Mouse (Mus musculus): Measurements from ENCODE around the gene M1ap.

M1ap gene

DNA sequence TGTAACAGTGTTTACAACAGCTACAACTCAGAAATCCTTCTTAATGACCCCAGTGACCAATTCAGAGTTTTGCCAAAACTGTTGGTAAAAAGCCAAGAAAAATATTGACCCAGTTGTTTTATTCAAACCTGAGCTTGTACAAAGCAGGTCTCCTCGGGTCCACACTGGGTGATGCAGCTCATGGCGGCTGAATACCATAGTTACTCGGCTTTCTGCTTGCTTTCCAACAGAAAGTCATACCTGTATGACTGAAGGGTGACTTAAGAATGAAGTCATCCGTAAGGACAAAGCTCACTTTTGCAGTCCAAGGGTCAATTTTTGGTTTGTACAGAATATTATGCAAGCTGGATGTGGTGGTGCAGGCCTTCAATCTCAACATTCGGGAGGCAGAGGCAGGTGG, 19.1 kb upstream of the M1ap start:
- in situ Hi-C loops (cut with MboI; ENCODE audit: low sequenced_read_pairs), result no loop called here

- in situ Hi-C loops (cut with MboI; ENCODE audit: low sequenced_read_pairs), result no loop called here
Measured at GRCm38 (mm10) chr6:82934616-82935230, 12.0 kb upstream of the M1ap start.

GRCm38 (mm10) chr6:82939167-82939912, 7.4 kb upstream of the M1ap start, which contains the start of gene Sema4f:
TSS of gene Sema4f (minus strand) at chr6:82939769.
- in situ Hi-C loops (cut with MboI; ENCODE audit: low sequenced_read_pairs), result no loop called here

- in situ Hi-C loops (cut with MboI; ENCODE audit: low sequenced_read_pairs), result no loop called here
Measured at GRCm38 (mm10) chr6:82940765-82941164, 5.9 kb upstream of the M1ap start.

DNA sequence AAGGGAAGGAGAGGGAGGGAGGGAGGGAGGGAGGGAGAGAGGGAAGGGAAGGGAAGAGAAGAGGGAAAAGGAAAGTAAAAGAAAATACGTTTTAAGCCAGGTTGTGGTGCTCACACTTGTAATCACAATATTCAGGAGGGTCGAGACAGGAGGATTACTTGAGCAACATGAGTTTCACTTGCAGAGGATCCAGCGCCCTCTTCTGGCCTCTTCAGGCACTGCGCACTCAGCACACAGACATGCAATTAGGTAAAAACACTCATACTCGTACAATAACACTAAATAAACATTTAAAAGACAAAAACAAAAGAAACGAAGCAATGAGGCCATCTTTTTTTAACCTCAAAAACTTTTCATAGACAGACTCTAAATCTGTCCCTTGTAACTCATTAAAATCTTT, 952 bp upstream of the M1ap start:
- in situ Hi-C loops (cut with MboI; ENCODE audit: low sequenced_read_pairs), result no loop called here

DNA sequence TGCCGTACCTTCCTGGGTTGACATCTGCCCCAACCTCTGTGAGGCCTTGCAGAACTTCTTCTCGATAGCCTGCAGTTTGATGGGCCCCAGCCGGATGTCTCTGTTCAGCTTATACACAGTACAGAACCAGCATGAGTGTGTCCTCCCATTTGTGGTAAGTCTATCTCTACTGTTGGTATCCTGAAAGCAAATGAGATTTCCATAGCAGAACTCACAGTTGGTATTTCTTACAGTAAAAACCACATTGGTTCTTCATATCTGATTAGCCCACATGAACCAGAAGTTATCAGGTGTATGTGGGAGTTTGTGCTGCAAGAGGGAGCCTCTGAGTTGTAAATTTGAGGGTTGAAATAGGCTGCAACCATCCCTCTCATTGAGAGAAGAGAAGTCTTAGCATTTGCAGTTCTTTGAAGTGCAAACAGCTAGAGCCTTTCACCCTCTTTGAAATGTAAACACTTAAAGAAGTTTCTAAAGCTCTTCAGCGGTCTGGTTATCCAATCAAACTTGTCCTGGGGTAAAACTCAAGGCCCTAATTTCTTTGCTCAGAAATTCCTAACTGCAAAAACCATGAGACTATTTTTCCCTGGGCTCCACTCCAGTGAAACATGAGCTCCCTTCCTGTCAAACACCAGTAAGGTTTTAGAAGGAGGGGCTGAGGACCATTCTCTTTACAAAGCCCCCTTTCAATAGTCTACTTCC, 10.0 kb downstream of the M1ap start:
- in situ Hi-C loops (cut with MboI; ENCODE audit: low sequenced_read_pairs), result no loop called here

DNA sequence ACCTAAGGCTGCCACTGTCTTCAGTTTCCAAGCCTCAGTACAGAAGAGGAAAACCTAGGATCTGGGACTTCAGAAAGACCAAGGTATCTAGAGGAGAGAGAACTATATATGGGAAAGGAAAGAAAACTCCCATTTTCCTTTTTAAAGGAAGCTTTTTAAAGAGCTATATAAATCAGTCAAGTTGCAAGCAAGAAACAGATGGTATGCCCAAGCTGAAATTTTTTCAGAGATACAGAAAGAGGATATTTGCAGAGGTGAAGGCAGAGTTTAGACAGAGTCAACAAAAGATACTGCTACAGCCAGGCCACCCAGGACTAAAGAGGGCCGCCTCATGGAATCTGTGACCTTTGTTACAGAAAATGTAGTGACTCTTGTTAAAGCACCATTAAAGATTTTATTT, 15.0 kb downstream of the M1ap start:
- in situ Hi-C loops (cut with MboI; ENCODE audit: low sequenced_read_pairs), result no loop called here

DNA sequence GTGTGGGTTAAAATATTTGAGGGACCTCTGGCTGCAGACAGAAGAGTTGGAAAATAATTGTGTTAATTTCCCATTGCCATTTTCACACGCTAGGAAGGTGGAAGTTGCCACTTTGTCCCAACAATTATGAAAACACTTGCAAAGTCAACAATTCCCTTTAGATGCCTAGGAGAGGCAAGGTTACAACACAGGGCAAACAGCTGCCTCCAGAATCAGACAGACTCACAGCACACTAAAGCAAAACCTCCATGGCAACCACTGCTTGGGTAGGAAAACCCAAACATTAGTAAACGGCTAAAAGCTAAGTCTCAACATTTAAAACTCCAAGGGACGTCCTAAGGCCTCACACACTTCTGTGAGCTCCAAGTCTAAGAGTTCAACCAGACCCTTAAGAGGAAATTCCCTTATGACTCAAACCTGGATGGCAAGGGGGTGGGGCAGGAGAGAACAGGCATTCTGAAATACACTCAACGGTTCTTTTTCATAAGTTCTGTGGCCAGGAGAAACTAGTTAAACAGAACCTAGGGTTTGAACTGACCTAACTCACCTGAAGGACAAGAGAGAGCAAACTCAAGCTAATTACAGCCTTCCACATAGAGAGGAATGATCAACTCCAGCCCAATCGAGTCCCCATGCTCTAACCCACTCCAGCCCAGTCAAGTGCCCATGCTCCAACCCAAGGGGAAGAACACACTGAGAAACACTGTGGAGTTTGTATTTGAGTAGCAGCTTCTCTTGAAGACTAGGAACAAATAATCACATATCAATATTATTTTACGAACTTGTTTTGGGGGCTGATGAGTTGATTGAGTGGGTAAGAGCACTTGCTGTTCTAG, 22.8 kb downstream of the M1ap start:
- in situ Hi-C loops (cut with MboI; ENCODE audit: low sequenced_read_pairs), result loop anchor here (5.0 kb wide), 1 partner anchor 52 kb away; no protein-coding TSS in a partner anchor

- in situ Hi-C loops (cut with MboI; ENCODE audit: low sequenced_read_pairs), result no loop called here
Measured at GRCm38 (mm10) chr6:82971031-82971430, 24.3 kb downstream of the M1ap start.

DNA sequence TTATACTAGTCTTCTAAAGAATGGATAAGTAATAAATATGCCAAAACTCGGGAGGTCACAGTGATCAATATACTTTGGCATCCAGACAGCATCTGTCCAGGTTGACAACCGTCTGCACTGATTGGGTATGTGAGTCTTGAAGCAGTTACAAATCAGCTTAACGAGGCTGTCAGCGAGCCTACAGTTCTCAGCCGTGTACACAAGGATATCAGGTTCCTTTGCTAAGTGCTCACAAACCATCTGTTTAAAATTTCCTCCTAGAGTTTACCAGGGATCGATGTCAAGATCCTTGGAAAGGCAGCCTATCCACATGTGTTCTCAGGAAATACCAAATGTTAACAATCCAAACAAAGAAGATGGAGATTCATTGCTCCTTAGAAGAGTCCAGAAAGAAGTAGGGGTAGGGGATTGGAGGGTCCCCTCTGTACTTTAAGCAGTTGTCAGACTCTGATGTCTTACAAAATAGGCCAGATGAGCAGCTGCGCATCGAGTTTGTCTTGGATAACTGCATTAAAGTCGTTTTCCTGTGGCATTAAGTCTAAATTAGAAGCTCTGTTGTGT, 40.8 kb downstream of the M1ap start:
- in situ Hi-C loops (cut with MboI; ENCODE audit: low sequenced_read_pairs), result loop anchor here (25.0 kb wide), 1 partner anchor 300 kb away; no protein-coding TSS in a partner anchor

DNA sequence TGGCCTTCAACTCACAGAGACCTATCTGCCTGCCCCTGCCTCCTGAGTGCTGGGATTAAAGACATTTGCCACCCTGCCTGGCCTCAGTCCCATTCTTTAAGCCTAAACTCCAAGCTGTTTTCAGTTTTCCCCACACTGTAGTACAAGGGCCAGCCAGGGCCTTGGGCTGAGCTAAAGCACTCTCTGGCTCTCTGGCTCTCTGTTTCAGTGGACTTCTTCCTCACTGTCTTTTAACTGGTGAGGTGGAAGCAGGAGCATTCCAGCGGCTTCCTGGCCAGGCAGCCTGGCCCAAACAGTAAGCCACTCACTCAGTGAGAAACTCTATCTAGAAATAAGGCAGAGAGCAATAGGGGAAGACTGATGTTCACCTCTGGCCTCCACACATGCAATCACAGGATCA, 47.0 kb downstream of the M1ap start:
- in situ Hi-C loops (cut with MboI; ENCODE audit: low sequenced_read_pairs), result loop anchor here (25.0 kb wide), 1 partner anchor 294 kb away; no protein-coding TSS in a partner anchor

- in situ Hi-C loops (cut with MboI; ENCODE audit: low sequenced_read_pairs), result loop anchor here (25.0 kb wide), 1 partner anchor 293 kb away; no protein-coding TSS in a partner anchor
Measured at GRCm38 (mm10) chr6:82994372-82994771, 47.7 kb downstream of the M1ap start.

- in situ Hi-C loops (cut with MboI; ENCODE audit: low sequenced_read_pairs), result loop anchor here (25.0 kb wide), 1 partner anchor 290 kb away; no protein-coding TSS in a partner anchor
Measured at GRCm38 (mm10) chr6:82996740-82997315, 50.1 kb downstream of the M1ap start.

- in situ Hi-C loops (cut with MboI; ENCODE audit: low sequenced_read_pairs), result loop anchor here (25.0 kb wide), 1 partner anchor 290 kb away; no protein-coding TSS in a partner anchor
Measured at GRCm38 (mm10) chr6:82997511-82998102, 50.9 kb downstream of the M1ap start.

DNA sequence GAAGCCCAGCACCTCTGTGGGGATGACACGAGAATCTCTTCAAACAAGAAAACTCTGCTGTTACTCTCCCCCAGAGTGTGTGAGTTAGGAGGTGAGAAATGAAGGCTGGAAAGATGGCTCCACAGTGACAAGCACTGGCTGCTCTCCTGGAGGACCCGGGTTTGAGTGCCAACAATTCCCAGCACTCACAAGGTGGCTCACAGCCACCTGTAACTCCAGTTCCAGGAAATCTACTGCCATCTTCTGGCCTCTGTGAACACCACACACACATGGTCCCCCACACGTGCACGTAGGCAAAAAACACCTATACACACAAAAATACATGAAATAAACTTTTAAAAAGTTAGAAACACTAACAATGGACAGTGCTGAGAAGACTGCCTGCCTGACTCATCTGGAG, 51.6 kb downstream of the M1ap start:
- in situ Hi-C loops (cut with MboI; ENCODE audit: low sequenced_read_pairs), result loop anchor here (25.0 kb wide), 1 partner anchor 289 kb away; no protein-coding TSS in a partner anchor

DNA sequence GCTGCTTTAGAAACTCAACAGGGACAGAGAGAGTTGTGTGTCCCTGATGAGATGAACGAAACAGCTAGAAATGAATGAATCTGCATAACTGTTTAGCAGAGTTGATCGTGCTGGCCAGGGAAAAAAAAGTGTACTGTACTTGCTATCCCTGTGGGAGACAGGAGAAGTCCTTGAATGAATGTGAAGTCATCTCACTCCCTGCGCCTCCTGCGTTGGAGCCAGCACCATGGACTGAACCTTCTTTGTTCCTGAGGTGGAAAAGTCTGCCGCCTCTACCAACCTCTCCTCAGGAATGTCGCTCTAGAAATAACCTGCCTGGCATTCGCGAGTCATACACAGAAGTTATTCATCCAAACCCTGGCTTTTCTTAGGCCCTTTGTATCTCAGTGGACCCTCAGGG, 53.3 kb downstream of the M1ap start:
- in situ Hi-C loops (cut with MboI; ENCODE audit: low sequenced_read_pairs), result loop anchor here (10.0 to 25.0 kb wide), 3 partner anchors 55 to 287 kb away; partner anchors contain the start of genes Aup1, Dctn1, Dqx1 and Htra2

DNA sequence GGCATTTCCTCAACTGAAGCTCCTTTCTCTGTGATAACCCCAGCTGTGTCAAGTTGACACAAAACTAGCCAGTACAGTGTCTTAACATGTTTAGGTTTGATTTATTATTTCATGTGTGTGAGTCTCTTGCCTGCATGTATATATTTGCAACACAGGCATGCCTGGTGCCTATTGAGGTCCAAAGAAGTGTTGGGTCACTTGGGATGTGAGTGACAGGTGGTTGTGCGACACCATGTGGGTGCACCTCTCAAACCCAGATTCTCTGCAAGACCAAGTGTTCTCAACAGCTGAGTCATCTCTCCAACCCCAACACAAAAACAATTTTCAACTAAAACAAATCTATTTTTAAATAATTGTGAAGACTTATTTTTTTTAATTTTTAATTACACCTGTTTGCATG, 56.4 kb downstream of the M1ap start:
- in situ Hi-C loops (cut with MboI; ENCODE audit: low sequenced_read_pairs), result loop anchor here (10.0 kb wide), 2 partner anchors 52 to 162 kb away; partner anchors contain the start of genes Aup1, Dctn1, Dqx1 and Htra2

- in situ Hi-C loops (cut with MboI; ENCODE audit: low sequenced_read_pairs), result loop anchor here (10.0 kb wide), 2 partner anchors 51 to 161 kb away; partner anchors contain the start of genes Aup1, Dctn1, Dqx1 and Htra2
Measured at GRCm38 (mm10) chr6:83003850-83004249, 57.1 kb downstream of the M1ap start.

- in situ Hi-C loops (cut with MboI; ENCODE audit: low sequenced_read_pairs), result loop anchor here (10.0 kb wide), 2 partner anchors 50 to 160 kb away; partner anchors contain the start of genes Aup1, Dctn1, Dqx1 and Htra2
Measured at GRCm38 (mm10) chr6:83004309-83004708, 57.6 kb downstream of the M1ap start.
